Mouse (Mus musculus): ENCODE data around the gene Zfhx3. TPM values are rescaled to one million over a fixed set of nuclear protein-coding genes. Genes with fewer than 3 reads are reported as not detected.
A peak's percentile ranks its signal among the peaks of the same experiment; 100 is the strongest.

Gene Zfhx3
- polyA plus RNA-seq, 1 experiment from 2014 or later: 68.4 TPM

DNA sequence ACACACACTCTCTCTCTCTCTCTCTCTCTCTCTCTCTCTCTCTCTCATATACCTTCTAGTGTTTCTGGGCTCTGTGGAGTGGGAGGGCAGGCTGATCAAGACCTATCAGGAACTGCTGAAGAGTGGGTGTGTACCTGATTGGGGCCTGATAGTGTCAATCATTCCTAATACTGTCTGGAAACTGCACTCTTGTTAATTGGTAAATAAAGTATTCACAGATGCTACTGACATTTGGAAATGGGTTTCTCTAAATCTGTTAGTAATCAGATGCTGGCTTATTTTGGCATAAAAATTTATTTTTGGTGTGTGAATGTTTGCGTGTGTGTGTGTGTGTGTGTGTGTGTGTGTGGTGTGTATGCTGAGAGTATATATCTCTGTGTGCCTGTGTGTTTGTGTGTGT, 35.8 kb downstream of the Zfhx3 start:
- H3K36me3 ChIP-seq (ENCODE audit: control insufficient read depth, insufficient read depth, low read length): no peaks in the 10 kb centered on the region
- H3K9me3 ChIP-seq (ENCODE audit: control insufficient read depth, low read length): no peaks in the 10 kb centered on the region
- H3K27me3 ChIP-seq (ENCODE audit: control insufficient read depth, insufficient read depth, low read length): no peaks in the 10 kb centered on the region
- DNase-seq (no peak), ATAC-seq (ENCODE audit: low FRiP score, low TSS enrichment) (no peak)
- 96% methylated on average over 1 of the region's 1 CpGs for WGBS
- no peak overlapping the region for H3K4me3 ChIP-seq (replicated peaks; ENCODE audit: low read depth, low read length)
- H3K4me1 ChIP-seq (ENCODE audit: control insufficient read depth, insufficient read depth, low read length): peaks cover 5% of the 10 kb centered on the region; the same call in 1 of the 2 replicates
- no peak overlapping the region for H3K27ac ChIP-seq (replicated peaks; ENCODE audit: low read depth, low read length)
- no peak overlapping the region for H3K9ac ChIP-seq (replicated peaks; ENCODE audit: low read length)
- no peak overlapping the region for H3K4me2 ChIP-seq (ENCODE audit: low read length)

DNA sequence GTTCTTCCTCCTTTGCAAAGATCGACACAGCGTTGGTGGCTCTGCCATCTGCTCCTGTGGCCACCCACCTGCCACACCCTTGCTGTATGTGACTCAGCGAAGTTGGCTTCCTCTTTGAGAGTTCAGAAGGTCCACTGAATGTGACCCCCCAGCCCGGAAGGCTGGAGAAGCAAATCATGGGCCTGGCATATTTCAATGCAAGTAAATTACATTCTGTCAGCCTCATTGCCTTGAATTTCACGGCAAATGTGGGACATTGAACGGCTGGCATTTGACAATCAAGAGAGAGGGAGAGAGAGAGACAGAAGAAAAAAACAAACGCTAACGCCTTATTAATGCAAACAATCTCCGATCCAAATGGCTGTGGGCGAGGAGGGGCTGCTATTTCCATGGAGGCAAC, 38.2 kb downstream of the Zfhx3 start:
- Histone ChIP-seq H3K4me2 (ENCODE audit: low read length) (no peak overlapping the region), H3K27ac (replicated peaks; ENCODE audit: low read depth, low read length) (0 out of 2 replicates have a peak overlapping the region, but pooled peaks have one; percentile 39), H3K4me3 (replicated peaks; ENCODE audit: low read depth, low read length) (no peak overlapping the region), H3K9me3 (ENCODE audit: control insufficient read depth, low read length) (no peaks in the 10 kb centered on the region), H3K36me3 (ENCODE audit: control insufficient read depth, insufficient read depth, low read length) (no peaks in the 10 kb centered on the region), H3K9ac (replicated peaks; ENCODE audit: low read length) (peak overlapping the region; percentile 24; the same call in 1 of the 2 replicates), H3K27me3 (ENCODE audit: control insufficient read depth, insufficient read depth, low read length) (no peaks in the 10 kb centered on the region), H3K4me1 (ENCODE audit: control insufficient read depth, insufficient read depth, low read length) (peaks cover 5% of the 10 kb centered on the region; the same call in 1 of the 2 replicates)
- DNase-seq (peak; percentile 34), ATAC-seq (ENCODE audit: low FRiP score, low TSS enrichment) (no peak)
- 26% methylated on average over 10 of the region's 10 CpGs for WGBS

DNA sequence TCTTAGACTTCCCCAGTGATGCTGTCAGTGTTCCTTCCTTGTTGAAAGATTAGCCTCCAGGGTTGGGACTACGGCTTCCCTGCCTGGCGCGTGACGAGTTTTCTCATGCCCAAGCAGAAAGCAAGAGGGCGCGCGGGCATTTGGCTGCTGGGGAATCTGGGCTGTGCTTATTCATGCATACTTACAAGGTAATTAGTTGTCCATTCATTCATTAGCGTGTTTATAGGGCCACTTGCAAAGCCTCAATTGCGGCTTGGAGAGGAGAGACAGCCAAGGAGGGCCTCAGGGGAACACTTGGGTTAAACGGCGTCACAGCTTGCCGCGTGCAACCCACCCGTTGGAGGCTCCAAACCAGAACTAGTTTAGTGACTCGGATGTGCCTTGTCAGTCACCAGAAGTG, 44.2 kb downstream of the Zfhx3 start:
- no peaks in the 10 kb centered on the region for H3K27me3 ChIP-seq (ENCODE audit: control insufficient read depth, insufficient read depth, low read length)
- H3K4me3 ChIP-seq (replicated peaks; ENCODE audit: low read depth, low read length): no peak overlapping the region
- 45% methylated on average over 15 of the region's 15 CpGs for WGBS
- DNase-seq (peak; percentile 71), ATAC-seq (ENCODE audit: low FRiP score, low TSS enrichment) (no peak)
- H3K4me1 ChIP-seq (ENCODE audit: control insufficient read depth, insufficient read depth, low read length): no peaks in the 10 kb centered on the region
- no peak overlapping the region for H3K9ac ChIP-seq (replicated peaks; ENCODE audit: low read length)
- H3K4me2 ChIP-seq (ENCODE audit: low read length): peak overlapping the region; percentile 4; the same call in 1 of the 2 replicates
- no peaks in the 10 kb centered on the region for H3K36me3 ChIP-seq (ENCODE audit: control insufficient read depth, insufficient read depth, low read length)
- no peak overlapping the region for H3K27ac ChIP-seq (replicated peaks; ENCODE audit: low read depth, low read length)
- H3K9me3 ChIP-seq (ENCODE audit: control insufficient read depth, low read length): no peaks in the 10 kb centered on the region

DNA sequence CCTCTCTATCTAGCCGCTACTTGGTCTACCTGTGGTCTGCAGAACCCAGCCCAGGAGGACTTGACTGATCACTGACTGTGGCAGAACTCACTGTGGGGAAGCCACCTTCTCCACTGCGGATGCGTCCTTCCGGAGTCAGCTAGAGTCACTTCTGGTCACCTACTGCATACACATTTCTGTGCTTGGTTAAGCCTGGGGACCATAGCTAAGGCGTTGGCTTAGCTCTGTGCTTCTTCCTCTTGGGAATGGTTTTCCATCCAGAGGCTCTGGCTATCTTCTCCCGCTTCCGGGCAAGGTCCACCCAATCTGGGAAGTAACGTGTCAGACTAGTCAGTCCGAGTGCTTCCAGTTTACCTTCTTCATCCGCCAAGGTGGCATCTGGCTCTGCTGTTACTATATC, 56.4 kb downstream of the Zfhx3 start:
- Histone ChIP-seq H3K27me3 (ENCODE audit: control insufficient read depth, insufficient read depth, low read length) (no peaks in the 10 kb centered on the region), H3K9ac (replicated peaks; ENCODE audit: low read length) (no peak overlapping the region), H3K27ac (replicated peaks; ENCODE audit: low read depth, low read length) (no peak overlapping the region), H3K4me1 (ENCODE audit: control insufficient read depth, insufficient read depth, low read length) (no peaks in the 10 kb centered on the region), H3K36me3 (ENCODE audit: control insufficient read depth, insufficient read depth, low read length) (no peaks in the 10 kb centered on the region), H3K4me3 (replicated peaks; ENCODE audit: low read depth, low read length) (no peak overlapping the region), H3K9me3 (ENCODE audit: control insufficient read depth, low read length) (no peaks in the 10 kb centered on the region), H3K4me2 (ENCODE audit: low read length) (no peak overlapping the region)
- WGBS: 94% methylated on average over 10 of the region's 10 CpGs
- ATAC-seq (ENCODE audit: low FRiP score, low TSS enrichment) (no peak), DNase-seq (no peak)

DNA sequence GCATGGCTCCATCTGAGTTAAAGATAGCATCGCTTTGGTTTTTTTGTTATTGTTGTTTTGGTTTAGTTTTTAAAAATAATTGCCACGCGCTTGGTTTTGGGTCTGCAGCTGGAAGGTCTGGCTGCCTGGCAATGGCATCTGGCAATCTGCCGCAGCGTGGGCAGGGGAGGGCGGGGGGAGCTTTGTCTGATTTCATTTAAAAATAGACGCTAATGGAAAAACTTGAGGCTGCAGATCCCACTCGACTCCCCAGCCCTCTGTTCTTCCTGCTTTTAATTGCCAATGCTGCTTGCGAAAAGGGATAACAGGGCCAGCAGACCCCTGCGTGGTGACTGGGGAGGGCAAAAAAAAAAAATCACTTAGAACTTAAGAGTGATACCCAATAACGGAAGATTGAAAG, 69.1 kb downstream of the Zfhx3 start:
- Histone ChIP-seq H3K4me1 (ENCODE audit: control insufficient read depth, insufficient read depth, low read length) (no peaks in the 10 kb centered on the region), H3K4me3 (replicated peaks; ENCODE audit: low read depth, low read length) (no peak overlapping the region), H3K36me3 (ENCODE audit: control insufficient read depth, insufficient read depth, low read length) (no peaks in the 10 kb centered on the region), H3K4me2 (ENCODE audit: low read length) (no peak overlapping the region), H3K9me3 (ENCODE audit: control insufficient read depth, low read length) (no peaks in the 10 kb centered on the region), H3K27me3 (ENCODE audit: control insufficient read depth, insufficient read depth, low read length) (no peaks in the 10 kb centered on the region), H3K27ac (replicated peaks; ENCODE audit: low read depth, low read length) (no peak overlapping the region), H3K9ac (replicated peaks; ENCODE audit: low read length) (no peak overlapping the region)
- ATAC-seq (ENCODE audit: low FRiP score, low TSS enrichment): no peak
- WGBS: 82% methylated on average over 11 of the region's 11 CpGs
- DNase-seq: peak; percentile 23

DNA sequence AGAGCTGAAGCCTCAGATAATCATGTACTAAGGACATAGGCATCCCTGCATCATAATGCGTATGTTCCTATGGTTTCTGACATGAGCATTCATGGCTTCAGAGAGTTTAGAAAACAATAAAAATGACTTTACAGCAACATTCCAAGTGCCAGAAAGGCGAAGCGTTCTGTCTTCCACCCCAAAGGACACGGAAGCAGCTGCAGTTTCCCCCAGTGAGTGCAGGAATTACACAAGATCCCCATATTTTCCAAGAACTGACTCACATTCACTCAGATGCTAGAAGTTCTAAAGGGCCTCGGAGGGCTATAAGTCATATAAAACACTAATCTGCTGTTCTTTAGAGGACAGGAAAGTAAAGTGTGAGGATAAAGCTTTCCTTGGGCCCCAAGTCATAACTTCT, 75.3 kb downstream of the Zfhx3 start:
- ATAC-seq (ENCODE audit: low FRiP score, low TSS enrichment) (no peak), DNase-seq (no peak)
- H3K9me3 ChIP-seq (ENCODE audit: control insufficient read depth, low read length): no peaks in the 10 kb centered on the region
- no peak overlapping the region for H3K4me3 ChIP-seq (replicated peaks; ENCODE audit: low read depth, low read length)
- WGBS: 92% methylated on average over 5 of the region's 5 CpGs
- no peak overlapping the region for H3K27ac ChIP-seq (replicated peaks; ENCODE audit: low read depth, low read length)
- no peaks in the 10 kb centered on the region for H3K27me3 ChIP-seq (ENCODE audit: control insufficient read depth, insufficient read depth, low read length)
- H3K9ac ChIP-seq (replicated peaks; ENCODE audit: low read length): no peak overlapping the region
- no peak overlapping the region for H3K4me2 ChIP-seq (ENCODE audit: low read length)
- H3K4me1 ChIP-seq (ENCODE audit: control insufficient read depth, insufficient read depth, low read length): no peaks in the 10 kb centered on the region
- no peaks in the 10 kb centered on the region for H3K36me3 ChIP-seq (ENCODE audit: control insufficient read depth, insufficient read depth, low read length)

DNA sequence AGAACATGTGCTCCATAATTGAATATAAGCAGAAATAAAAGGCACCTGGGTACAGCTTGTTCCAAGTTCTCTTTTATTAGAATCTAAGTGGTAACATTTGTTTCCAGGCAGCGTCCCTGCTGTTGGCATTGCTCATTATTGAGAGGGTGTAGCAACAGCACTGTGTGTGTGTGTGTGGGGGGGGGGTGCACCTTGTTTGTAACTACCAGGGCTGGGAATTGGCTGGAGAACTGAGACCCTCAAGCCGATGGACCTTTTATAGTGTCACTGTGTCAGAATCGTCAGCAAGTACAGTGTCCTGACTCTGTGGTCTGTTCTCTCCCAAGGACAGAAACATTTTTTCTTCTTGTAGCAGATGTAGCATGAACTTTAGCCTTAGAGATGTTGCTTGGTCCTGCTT, 77.2 kb downstream of the Zfhx3 start:
- no peaks in the 10 kb centered on the region for H3K9me3 ChIP-seq (ENCODE audit: control insufficient read depth, low read length)
- H3K4me2 ChIP-seq (ENCODE audit: low read length): no peak overlapping the region
- no peak overlapping the region for H3K4me3 ChIP-seq (replicated peaks; ENCODE audit: low read depth, low read length)
- H3K27me3 ChIP-seq (ENCODE audit: control insufficient read depth, insufficient read depth, low read length): no peaks in the 10 kb centered on the region
- H3K4me1 ChIP-seq (ENCODE audit: control insufficient read depth, insufficient read depth, low read length): no peaks in the 10 kb centered on the region
- ATAC-seq (ENCODE audit: low FRiP score, low TSS enrichment): no peak
- H3K36me3 ChIP-seq (ENCODE audit: control insufficient read depth, insufficient read depth, low read length): no peaks in the 10 kb centered on the region
- no peak overlapping the region for H3K27ac ChIP-seq (replicated peaks; ENCODE audit: low read depth, low read length)
- no peak for DNase-seq
- 85% methylated on average over 3 of the region's 3 CpGs for WGBS
- no peak overlapping the region for H3K9ac ChIP-seq (replicated peaks; ENCODE audit: low read length)

DNA sequence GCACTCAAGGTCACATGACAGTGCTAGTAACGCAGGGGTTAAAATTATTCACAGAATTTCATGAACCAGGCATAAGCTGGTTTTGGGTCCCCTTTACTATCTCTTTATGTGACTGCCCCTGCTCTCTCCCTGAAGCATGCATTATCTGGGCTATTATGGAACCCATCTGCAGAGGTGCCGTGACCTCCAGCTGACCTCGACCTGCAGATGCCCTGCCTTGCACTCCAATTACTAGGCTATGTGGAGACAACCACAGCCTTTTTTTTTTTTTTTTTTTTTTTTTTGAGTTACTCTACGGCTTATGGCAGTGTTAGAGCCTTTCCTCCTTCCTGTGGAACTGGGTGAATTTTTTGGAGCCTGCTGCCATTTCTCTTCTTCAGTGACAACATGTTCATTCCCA, 80.0 kb downstream of the Zfhx3 start:
- Histone ChIP-seq H3K4me1 (ENCODE audit: control insufficient read depth, insufficient read depth, low read length) (no peaks in the 10 kb centered on the region), H3K4me3 (replicated peaks; ENCODE audit: low read depth, low read length) (no peak overlapping the region), H3K9me3 (ENCODE audit: control insufficient read depth, low read length) (no peaks in the 10 kb centered on the region), H3K36me3 (ENCODE audit: control insufficient read depth, insufficient read depth, low read length) (no peaks in the 10 kb centered on the region), H3K27me3 (ENCODE audit: control insufficient read depth, insufficient read depth, low read length) (no peaks in the 10 kb centered on the region), H3K4me2 (ENCODE audit: low read length) (no peak overlapping the region), H3K27ac (replicated peaks; ENCODE audit: low read depth, low read length) (no peak overlapping the region), H3K9ac (replicated peaks; ENCODE audit: low read length) (no peak overlapping the region)
- 84% methylated on average over 4 of the region's 4 CpGs for WGBS
- DNase-seq (no peak), ATAC-seq (ENCODE audit: low FRiP score, low TSS enrichment) (no peak)

DNA sequence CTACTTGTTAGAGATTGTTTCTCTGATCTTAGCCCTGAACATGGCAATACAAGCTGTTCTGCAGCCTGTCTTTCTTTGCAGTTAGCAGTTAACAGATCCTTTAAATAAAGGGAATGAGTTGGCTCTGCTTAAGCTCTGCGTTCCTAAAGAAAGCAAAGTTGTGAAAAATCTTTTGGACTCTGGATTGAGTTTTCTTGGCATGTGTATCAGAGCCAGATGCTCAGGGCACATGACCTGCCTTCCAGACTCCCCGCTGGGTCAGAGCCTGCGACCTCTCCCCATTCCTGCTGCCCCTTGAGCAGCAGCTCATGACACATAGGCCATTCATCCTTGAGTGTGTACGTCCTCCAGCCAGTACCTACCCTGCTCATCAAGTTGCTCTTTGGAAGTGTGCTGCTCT, 81.9 kb downstream of the Zfhx3 start:
- ATAC-seq (ENCODE audit: low FRiP score, low TSS enrichment) (no peak), DNase-seq (no peak)
- H3K4me2 ChIP-seq (ENCODE audit: low read length): no peak overlapping the region
- no peak overlapping the region for H3K4me3 ChIP-seq (replicated peaks; ENCODE audit: low read depth, low read length)
- no peaks in the 10 kb centered on the region for H3K27me3 ChIP-seq (ENCODE audit: control insufficient read depth, insufficient read depth, low read length)
- 80% methylated on average over 4 of the region's 4 CpGs for WGBS
- H3K4me1 ChIP-seq (ENCODE audit: control insufficient read depth, insufficient read depth, low read length): no peaks in the 10 kb centered on the region
- H3K27ac ChIP-seq (replicated peaks; ENCODE audit: low read depth, low read length): no peak overlapping the region
- no peaks in the 10 kb centered on the region for H3K36me3 ChIP-seq (ENCODE audit: control insufficient read depth, insufficient read depth, low read length)
- H3K9me3 ChIP-seq (ENCODE audit: control insufficient read depth, low read length): no peaks in the 10 kb centered on the region
- no peak overlapping the region for H3K9ac ChIP-seq (replicated peaks; ENCODE audit: low read length)
